Mouse (Mus musculus): Measurements from ENCODE around the gene Fndc3a.

DNA sequence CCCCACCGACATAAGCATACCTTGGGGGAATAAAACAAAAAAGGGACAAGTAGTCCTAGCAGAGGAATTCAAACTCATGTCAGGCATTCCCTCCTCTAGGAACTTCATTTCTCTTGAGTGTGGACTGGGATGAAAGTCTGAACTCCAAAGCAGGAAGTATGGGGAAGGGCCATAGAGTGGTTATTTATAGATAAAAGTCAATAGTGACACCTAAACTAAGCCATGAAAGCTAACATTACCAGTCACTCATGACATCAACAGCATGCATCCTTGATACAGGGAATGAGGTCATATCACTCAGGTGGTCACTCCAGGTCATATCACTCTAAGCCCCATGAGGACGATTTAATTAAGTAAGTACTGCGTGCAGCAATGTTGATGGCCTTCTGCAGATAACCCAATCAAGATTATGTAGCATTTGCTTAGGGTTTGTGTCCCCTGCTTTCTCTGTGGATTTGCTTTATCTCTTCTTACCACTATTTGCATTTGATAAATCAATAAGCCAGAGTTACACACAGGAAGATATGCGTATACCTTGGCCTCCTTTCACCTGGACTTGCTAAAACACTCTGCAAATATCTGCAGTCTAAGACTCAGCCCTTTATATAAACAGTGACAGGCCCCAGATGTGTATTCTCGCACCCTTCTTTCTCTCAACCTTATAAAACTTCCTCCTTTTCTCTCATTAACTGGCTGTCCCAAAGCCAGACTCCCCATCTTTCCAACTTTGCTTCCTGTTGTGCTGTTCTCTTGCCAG is 40.8 kb upstream of the Fndc3a start:
- no peak for TF ChIP-seq CTCF (IDR thresholded peaks at IDR 0.05; ENCODE audit: control insufficient read depth, insufficient read depth, low read length)
- TF ChIP-seq POLR2A (IDR thresholded peaks at IDR 0.05; ENCODE audit: borderline replicate concordance, control insufficient read depth, low read depth, low read length) = no peak

All from bone marrow, adult 2 months (tissue).